Mouse (Mus musculus): ENCODE measurements around the gene Msh4.
"Not testable (repeated sequence)": the region's sequence is repeated elsewhere in the genome, so short reads cannot be mapped to it uniquely, and the experiment has no call there.

Msh4 gene

DNA sequence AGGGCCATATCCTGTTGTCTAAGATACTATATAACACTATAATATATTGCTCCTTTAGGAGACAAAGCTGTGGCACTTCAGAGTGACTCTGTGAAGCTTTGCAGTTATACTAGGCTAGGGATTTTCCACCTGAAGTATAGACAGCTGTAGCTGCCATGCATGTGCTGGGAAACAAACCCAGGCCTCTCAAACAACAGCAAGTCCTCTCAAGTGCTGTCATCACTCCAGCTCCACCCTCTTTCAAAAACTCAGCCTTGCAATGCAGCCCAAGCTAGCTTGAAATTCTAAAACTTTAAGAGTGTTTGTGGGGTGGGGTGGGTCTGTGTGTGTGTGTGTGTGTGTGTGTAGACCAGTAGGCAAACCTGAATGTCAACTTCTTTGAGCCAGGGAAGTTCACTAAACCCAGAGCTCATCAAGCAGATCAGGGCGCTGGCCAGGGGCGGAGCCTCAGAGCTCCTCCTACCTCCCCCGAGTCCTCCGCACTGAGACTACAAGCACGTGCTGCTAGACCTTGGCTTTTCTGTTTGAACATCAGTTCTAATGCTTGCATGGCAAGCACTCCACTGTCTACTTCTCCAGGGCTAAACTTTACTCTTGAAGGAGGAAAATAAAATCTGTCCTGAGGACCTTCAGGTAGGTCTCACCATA is 56.4 kb downstream of the Msh4 start:
- DNase-seq (ENCODE audit: low spot score in 2 of 2): peak; percentile 49

DNA sequence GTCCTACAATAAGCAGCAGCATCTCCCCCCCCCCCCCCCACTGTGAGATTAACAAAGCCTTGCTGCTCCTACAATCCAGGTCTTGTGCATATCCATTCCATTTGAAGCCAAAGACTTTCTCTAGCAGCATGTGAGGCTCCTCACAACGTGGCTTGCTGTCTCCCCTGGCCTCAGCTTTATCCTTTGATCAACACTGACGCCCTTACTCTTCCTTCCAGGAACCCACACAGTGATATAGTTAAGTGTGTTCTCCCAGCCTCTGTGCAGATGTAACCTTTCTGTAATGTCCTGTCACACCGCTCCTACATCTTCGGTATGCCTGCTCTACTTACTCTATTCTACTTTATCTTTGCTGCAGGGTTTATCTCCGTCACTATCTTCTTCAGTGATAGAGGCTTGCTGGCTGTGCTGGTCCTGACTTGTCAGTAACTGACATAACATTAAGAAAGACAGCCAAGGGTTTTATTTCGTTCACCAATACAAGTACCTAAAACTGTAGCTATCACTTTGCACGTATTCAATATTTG is 58.7 kb downstream of the Msh4 start:
- no peak for DNase-seq (ENCODE audit: low spot score in 2 of 2)

DNA sequence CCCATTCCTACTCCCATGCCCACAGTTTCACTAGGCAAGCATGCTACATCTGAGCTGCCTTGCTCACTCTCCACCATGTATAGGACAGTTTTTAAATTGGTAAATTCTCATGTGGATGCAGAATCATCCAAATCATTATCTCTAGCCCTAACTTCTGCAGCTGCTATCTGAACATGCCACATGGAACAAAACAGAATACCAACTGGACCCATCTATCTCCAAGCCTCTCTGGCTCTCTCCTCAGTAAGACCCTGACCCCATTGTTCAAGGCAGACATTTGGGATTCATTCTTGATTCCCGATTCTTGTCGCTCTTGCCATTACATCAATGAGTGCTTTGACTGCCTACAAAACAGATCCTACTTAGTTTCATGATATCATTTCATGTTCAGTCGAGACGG is 59.8 kb downstream of the Msh4 start:
- DNase-seq (ENCODE audit: low spot score in 2 of 2): no peak

DNA sequence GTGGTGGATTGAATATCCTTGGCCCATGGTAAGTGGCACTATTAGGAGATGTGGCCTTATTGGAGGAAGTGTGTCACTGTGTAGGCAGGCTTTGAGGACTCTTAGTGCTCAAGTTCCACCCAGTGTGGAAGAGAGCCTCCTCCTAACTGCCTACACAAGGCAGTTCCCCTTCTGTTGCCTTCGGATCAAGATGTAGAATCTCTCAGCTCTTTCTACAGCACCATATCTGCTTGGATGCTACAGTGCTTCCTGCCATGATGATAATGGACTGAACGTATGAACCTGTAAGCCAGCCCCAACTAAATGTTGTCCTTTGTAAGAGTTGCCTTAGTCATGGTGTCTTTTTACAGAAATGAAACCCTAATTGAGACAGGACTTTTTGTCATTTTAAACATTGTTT is 60.4 kb downstream of the Msh4 start:
- DNase-seq (ENCODE audit: low spot score in 2 of 2): no peak

DNA sequence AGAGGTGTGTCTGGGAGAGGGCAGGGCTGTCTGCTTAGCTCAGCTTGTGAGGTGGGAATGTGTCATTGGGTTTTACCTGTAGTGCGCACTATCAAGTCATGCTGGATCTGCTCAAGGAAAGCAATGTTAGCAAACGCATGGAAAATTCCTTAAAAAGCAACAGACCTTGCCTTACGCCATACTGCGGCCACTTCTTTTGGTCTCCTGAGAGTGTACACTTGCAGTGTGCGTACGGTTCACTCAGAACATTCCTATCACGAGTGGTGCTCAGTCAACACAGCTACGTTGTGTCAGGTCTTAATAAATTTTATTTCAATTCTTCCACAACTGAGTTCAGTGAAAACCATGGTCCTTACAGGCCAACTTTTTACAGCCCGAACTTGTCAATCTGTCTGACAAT is 61.2 kb downstream of the Msh4 start:
- DNase-seq (ENCODE audit: low spot score in 2 of 2): no peak

DNA sequence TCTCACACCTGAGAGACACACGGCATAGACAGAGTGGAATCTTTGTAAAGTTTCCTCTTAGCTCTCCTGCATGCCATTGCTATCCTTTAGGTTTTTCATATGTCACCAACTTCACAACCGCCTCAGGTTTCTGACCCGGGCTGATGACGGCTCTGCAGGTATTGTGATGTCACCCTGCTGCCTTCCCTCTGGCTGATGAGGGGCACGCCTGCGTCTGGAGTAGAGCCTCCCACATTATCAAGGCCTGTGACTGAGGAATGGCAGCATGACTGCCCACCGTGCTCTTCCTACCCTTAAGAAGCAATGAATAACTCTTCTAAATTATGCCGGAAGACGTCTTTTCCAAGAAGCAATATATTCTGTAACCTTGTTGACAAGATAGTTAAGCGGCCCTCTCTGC is 61.9 kb downstream of the Msh4 start, which contains the start of gene Asb17:
TSS of gene Asb17 (plus strand) at position 180 of the 400 bp plus-strand sequence.
- no peak for DNase-seq (ENCODE audit: low spot score in 2 of 2)

DNA sequence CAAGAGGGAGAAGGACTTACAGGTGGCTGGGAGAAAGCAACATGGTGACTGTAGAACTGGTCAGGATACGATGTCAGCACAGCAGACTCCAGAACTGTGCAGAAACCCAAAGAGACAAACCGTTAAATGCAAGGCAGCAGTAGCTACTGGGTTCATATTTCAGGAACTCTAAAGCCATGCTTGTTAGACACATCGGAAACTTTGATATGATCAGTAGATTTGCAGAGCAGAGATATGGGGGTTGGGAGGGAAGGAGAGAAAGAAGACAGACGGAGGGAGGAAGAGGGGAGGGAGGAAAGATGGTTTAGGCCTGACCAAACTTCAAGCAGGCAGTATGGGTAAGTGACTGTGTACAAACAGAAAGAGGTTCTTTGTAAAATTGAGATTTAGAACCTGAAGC is 68.3 kb downstream of the Msh4 start:
- no peak for DNase-seq (ENCODE audit: low spot score in 2 of 2)

DNA sequence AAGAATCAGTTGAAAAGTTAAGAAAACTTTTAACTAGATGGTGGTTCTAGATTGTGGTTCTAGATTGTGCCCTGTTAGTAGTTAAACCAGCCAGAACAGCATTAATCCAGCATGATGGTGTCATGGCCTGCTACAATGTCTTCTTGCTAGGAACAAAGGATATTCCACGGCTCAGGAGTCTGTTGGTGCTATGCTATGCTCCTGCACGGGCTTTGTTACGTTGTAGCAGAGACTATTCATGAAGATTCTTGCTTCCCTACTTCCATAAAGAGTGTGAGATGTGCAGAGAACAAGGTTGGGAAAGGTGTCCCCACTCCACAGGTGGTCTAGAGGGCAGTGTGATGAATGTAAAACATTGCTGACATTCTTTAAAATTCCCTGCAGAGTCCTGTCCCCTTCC is 69.6 kb downstream of the Msh4 start:
- no peak for DNase-seq (ENCODE audit: low spot score in 2 of 2)

DNA sequence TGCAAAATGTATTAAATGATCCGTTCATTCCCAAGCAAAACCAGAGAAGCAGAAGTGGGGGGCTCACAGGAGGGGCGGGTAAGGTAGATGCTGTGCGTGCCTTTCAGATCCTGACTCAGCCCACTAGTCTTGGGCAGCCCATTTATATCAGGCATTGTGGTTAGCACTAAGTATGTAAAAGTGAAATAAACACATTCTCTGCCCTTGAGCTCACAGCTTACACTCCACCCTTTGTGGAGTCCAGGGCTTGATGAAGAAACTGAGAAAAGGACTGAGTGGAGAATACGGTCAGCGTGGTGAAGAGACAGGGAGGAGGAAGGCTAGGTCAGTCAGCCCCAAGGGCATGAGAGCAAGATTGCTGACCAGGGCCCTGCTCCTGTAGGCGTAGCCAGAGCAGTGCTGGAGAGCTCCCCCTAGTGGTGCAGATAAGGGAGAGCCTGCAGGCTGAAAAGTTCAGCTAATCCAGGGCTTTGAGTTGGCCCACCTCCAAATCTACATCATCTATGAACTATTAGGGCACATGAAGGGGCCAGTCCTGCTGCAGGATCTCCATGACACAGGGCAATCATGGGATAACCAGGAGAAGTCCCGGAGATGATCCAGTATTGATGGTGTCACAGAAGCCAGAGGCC is 70.4 kb downstream of the Msh4 start:
- DNase-seq (ENCODE audit: low spot score in 2 of 2): peak; percentile 54 to 75

DNA sequence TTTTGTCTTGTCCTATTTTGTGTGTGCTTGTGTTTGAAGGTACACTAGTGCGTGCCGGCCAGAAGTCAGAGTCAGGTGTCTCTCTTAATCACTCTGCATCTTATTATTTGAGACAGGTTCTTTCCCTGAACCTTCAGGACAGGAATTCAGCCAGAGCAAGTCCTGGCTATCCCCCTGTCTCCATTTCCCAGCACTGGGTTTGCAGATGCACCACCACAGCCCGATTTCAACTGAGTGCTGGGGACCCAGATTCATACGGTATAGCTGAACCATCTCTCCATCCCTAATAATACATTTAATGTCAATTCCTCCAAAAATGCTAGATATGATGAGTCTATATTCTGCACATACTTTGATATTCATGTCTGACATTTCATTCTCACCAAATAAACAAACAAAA is 71.9 kb downstream of the Msh4 start:
- no peak for DNase-seq (ENCODE audit: low spot score in 2 of 2)

DNA sequence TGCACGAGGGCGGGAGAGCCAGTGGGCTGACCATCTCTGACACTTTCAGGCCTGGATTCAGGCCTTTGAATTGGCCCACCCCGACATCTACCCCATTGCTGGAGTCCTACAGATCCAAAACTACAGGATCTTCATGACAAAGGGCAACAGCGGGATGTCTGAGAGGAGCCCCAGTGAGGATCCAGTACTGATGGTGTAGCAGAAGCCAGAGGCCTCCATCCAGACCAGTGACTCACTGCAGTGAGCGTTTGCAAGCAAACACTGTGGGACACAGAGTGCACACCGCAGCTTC is 73.3 kb downstream of the Msh4 start:
- DNase-seq (ENCODE audit: low spot score in 2 of 2): no peak

DNA sequence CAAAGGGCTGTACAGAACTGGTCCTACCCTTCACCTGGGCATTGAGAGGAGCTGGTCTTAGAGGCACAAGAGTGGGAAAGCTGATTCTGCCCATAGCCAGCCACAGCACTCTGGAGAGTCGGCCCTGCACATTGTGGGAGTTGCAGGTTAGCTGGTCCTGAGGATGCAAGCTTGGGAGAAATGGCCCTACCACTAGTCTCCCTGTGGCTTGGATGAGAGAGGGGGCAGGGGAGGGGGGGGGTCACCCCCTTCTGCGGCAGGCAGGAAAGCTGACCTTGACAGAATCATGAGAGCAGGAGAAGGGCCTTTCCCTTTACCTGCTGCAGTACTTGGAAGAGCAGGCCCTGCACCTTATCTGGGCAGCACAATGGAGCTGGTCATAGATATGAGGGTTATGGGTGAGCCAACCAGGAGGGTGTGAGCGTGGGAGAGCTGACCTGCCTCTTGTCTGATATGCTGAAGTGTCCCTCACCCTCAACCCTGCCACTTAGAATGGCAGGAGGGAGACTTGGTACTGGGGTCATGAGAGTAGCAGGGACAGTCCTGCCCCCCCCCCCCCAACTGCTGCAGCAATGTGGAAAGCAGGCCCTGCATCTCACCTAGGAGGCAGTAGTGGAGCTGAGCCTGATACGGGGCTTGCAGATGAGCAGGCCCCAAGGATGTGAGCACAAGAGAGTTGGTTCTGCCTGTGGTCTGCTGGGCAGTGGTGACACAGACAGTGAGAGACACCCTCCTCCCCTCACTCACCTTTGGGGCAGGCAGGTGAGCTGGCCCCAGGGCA is 73.9 kb downstream of the Msh4 start:
- no peak for DNase-seq (ENCODE audit: low spot score in 2 of 2)

DNA sequence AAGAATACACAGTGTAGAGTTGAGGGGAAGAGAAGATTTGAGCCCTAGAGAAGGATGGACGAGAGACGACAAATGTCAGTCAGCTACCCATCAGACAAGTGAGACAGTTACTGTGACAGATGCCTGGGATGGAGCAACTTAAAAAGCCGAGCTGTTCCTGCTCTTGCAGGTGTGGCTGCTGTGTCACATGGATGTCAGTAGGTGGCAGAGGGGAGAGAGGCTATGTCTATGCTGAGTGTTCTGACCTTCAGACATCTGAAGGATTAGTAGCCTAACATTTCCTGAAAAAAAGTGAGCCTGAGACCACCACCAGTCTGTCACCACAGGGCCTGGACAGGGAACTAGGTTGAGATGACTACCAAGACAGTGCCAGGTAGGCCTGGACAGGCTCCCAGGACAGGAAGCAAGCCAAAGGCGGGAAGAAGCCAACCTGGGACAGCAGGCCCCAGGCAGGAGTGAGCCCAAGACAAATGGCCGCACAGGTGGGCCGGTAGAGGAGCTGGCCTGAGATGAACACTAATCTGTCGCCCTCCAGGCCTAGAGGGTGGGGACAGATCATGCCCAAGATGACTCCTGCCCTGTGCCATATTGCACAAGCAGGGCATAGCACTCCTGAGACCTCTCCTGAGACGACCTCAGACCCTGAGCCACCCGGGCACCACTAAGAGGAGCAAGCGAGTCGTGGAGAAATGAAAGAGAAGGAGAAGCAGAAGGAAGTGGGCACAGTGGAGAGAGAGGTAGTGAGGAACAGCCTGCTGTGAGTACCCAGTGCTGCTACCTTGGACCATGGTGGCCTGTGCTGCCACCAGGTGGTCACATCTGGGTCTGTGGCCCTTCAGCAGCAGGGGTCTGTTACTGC is 74.7 kb downstream of the Msh4 start:
- peak in 1 of 2 experiments; percentile 35 for DNase-seq (ENCODE audit: low spot score in 2 of 2)

DNA sequence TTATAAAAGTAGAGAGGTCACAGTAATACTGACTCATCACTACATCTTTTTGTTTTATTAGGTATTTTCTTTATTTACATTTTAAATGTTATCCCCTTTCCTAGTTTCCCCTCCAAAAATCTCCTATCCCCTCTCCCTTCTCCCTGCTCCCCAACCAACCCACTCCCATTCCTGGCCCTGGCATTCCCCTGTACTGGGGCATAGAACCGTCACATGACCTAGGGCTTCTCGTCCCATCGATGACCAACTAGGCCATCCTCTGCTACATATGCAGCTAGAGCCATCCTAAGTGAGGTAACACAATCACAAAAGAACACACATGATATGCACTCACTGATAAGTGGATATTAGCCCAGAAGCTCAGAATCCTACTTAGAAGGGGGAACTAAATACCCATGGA is 76.2 kb downstream of the Msh4 start:
- not testable (repeated sequence) for DNase-seq (ENCODE audit: low spot score in 2 of 2)

DNA sequence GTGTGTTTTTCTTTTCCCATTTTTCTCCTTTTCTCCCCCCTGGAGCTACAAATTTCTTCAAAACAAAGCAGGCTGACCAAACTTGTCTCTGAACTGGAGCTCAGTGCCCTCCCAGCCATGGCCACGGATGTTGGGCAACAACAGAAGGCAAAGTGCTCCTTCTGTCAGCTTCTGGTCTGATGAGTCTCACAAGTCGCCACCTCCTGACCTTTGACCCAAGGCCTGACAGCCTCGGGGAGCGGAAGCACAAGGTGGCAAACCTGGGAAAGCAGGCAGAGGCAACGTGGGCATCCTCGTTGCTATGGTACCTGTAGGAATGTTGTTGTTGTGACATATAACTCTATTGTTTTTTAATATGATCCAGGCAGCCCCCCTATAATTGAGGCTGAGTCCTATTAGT is 79.3 kb downstream of the Msh4 start:
- no peak for DNase-seq (ENCODE audit: low spot score in 2 of 2)

DNA sequence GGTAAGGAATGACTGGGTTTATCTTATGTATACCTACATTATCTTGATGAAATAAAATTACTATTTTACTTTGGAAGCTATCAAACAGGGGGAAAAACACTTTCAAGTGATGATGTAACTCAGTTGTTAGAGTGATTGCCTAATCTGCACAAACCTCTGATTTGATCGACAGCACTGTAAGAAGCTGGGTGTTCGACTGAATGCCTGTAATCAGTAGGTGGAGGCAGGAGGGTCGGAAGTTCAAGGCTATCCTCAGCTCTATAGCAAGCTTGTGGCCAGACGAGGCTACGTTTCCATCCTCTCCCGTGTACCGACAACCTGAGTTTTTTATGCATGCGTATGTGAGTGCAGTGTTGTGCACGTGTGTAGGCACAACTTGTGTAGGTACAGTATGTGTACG is 80.7 kb downstream of the Msh4 start:
- no peak for DNase-seq (ENCODE audit: low spot score in 2 of 2)

DNA sequence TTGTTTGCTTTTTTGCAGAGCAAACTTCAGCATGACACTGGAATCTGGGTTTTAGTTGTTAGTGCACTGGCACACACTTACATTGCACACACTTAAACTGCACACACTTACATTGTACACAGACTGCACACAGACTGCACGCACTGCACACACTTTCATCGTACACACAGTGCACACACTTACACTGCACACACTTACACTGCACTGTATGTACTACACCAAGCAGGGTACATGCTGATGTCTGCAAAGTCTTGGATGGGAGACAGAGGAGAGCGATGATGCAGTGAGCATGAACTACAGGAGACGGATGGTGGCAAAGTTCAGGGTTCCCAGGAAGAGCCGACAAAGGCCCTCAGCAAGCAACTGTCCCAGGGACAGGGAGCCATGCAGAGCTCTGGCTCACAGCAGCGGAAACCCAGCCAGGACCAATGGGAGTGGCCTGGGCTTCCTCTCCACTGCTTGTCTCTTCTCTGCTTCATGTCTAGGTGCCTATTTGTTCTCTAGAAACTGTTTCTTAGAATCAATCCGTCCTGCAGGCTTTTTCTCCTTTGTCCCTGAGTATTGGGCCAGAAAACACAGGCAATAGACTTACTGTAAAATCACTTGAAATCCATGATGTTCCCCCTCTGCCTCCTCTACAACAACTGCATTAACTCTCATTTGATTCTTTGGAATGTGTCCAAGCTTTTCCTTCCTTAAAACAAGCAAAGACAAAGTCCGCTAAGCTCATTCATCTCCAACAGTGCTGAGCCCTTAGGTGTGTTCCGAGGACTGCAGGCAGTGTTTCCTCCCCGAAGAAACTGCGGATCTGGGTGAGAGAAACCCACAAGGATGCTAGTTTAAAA is 82.0 kb downstream of the Msh4 start:
- DNase-seq (ENCODE audit: low spot score in 2 of 2): no peak

DNA sequence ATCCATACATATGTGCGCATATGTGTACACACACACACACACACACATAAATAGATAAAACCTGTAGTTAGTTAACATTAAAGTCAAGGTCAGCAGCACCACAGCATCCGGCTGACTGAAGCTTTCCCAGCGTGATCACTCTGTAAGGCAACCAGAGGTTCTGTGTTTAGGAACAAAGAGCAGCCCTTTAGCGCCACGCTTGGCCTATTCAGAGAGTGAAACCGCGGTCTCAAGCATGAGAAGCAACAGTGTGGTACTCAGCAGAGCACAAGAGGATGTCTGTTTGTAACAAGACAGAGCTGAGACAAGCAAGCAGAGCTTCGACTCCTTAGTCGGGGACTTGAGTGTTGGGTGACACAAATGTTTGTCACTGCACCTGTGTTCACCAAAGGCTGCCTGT is 86.5 kb downstream of the Msh4 start:
- no peak for DNase-seq (ENCODE audit: low spot score in 2 of 2)

DNA sequence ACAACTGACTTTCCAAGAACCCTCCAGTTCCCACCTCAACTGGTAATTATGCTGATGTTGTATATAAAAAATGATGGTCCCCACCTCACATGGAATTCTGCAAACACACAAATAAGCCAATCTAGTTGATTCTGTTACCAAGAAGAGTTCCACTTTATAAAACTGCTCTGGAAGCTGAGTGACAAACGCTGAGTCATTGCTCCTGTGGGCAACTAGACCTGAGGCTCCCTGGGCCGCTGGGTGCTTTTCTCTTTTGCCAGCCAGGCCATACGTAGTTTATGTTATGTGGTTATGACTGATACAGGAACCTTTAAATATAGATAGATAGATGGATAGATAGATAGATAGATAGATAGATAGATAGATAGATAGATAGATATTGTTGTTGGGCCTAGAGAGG is 87.2 kb downstream of the Msh4 start:
- DNase-seq (ENCODE audit: low spot score in 2 of 2): no peak

DNA sequence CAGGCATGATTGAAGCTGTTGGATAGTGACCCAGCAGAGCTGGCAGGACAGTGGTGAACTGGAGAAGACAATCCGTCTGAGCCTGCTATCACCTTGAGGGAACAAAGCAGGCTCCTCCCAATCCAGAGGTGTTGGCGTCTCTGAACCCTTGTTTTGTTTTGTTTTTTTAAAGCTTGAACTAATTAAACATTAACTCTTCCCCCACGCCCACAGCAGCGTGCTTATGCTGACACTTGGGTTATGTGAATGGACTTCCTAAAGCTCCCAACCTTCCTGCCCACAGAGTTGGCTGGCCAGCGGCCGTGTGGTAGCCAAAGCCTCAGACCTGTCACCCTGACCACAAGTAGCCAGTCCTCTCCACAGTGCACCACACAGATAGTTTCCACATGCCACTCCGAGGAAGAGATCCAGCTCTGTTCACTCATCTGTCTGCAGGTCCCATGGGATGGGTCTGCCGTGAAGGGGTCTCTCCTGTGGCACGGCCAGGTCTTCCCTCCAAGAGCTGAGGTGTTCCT is 88.5 kb downstream of the Msh4 start:
- no peak for DNase-seq (ENCODE audit: low spot score in 2 of 2)

DNA sequence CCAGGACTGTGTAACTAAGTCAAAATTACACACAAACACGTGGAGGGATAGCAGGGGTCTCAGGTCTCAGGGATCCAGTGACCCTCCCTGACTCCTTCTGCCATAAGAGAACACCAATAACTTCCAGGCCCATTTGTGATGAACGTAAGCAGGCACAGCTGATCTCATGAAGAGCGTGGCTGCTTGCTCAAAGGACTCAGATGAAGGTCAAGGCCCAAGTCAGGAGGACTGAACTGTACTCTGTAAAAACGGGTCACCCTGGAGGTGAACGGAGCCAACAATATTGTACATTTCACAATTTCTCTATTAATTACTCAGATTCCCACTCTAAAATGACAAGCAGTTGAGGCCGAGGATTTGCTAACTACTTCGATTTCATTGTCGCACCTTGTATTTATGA is 91.9 kb downstream of the Msh4 start:
- DNase-seq (ENCODE audit: low spot score in 2 of 2): no peak
